Mouse (Mus musculus): ENCODE results near the gene Hoxa11. TPM values are rescaled to one million over a fixed set of nuclear protein-coding genes. Genes with fewer than 3 reads are reported as not detected.

Hoxa11 gene
- total RNA-seq, 4 experiments from 2014 or later, result not detected

DNA sequence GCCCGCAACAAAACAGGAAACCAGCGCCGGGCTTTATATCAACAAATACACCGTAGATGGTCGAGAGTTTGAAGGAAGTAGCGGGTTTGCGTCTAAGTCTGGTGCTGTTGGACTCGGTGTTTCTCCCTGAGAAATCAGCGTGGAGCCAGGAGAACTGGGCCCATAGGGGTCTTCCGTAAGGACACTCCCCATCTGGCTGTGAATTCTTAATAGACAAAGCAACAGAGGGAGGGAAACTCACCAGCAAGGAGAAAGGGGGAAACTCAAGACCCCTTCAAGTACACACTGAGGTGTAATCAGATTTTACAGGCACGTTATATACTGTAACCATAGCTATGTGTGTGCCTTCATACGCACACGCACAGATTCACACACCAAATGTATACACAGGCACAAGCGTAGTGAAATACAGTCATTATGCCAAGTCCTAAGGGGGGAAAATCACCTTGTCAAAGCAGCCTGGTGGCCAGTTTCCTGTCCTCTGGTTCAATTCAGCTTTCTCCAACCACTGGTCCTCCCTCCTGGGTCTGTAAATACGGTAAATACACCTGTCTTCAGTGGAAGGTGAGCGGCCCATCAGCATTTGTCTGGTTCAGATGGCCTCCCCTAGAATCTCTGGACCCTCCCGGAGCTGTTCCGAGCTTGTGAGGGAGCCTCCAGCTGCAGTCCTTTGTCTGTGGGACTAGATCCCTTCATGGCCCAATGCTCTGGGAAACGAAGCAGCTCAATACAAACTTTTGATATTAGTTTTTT, 20.5 kb upstream of the Hoxa11 start:
- no peak for DNase-seq (ENCODE audit: low spot score in 2 of 2)

DNA sequence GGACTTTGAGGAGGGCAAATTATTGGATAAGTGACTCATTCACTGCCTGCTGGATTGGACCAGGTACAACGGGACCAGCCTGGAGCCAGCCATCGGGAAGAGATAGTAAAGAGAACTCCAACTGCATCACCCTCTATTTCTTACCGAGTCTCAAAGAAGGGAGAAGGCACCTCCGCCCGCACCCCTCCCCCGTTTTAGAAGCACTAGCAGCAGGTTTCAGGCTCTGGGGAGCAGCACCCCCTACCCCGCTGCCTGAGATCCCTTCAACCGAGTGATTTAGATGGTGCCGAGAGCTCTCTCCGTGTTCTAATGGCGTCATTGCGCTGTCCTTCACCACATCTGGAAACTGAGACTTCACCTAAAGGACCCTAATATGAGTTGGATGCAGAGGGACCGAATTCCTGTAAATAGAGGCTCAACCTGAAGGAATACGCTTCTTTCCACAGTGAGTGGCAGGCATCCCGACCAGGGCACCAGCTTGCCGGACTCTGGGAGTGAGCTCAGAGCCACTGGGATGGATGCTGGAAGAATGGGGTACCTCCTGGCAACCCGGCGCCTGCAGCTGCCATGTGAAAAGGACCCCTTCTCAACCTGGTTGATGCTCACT, 19.8 kb upstream of the Hoxa11 start:
- no peak for DNase-seq (ENCODE audit: low spot score in 2 of 2)

DNA sequence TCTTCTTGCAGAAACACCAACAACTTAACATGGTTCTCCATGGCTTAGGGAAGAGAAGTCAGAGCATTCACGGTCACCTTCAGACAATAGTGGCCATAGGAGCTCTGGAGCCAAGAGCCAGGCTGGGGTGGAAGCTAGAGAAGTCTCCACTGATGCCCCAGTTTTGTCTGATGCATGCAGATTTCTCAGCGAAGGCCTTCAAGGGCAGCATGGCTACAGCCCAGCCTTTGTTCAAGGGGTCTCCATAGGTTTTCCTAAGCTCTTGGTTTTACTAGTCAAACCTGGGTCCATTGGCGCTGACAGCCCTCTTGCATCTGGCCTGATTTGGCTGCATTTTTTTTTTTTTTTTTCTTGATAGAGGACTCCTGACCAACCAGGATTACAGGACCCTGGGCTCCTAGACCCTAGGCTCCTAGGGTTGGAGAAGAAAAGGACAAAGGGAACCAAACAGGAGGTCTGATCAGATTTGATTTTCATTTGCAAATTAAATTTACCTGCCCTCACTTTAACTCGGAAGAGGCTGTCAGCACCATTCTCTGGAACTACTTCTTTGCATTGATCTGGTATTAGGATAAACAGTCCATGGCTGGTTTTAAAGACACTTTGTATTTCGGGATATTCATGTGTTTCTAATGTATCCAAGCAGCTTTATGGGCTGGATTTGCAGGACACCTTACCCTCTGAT, 18.6 kb upstream of the Hoxa11 start:
- no peak for DNase-seq (ENCODE audit: low spot score in 2 of 2)

DNA sequence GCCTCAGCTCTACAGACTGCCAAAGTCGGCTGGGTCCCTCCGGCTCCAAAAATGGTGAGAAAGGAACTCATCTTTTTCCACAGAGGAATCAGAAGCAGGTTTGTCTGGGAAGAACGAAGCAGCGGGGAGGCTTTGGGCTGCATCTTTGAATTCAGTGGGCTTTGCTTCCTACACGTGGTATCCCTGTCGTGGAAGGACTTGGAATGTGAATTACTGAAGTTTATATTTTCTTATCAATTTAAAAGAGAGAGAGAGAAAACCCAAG, 17.6 kb upstream of the Hoxa11 start:
- DNase-seq (ENCODE audit: low spot score in 2 of 2), result no peak

DNA sequence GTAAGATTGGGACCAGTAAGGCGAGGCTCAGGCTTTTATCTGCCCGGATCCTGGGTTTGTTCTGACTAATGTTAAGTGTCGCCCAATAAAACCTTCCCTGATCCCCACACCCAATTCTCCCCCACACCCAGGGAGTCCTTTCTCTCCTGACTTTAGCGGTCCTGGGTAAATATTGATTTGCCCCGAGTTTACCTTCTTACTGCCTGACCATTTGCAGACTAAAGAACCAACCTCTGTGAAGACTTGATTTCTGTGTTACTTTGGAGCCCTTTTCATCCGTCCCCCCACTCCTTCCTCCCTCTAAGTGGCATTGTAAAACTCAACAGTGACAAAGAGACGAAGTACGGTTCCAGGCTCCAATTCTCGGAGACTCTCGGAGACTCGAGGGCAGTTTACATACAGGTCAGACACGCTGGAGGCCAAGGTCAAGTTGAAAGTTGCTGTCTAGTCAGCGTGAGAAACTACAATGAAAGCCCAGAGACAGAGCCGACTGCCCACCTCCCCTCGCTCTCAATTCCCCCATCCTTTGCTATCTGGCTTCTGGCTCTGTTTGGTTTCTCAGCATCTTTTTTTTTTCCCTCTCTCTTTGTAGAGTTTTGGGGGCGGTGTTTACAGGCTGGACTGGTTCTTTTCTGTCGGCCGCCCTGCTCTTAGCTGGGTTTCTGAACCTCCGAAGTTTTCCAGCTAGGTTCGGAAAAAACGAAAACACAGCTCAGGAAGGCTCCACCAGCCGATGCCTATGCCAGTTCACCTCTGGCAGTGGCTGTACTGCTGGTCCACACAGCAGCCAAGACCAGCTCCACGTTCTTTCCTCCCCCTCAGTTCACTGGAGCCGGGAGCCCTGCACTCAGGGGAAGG, 17.1 kb upstream of the Hoxa11 start:
- no peak for DNase-seq (ENCODE audit: low spot score in 2 of 2)

DNA sequence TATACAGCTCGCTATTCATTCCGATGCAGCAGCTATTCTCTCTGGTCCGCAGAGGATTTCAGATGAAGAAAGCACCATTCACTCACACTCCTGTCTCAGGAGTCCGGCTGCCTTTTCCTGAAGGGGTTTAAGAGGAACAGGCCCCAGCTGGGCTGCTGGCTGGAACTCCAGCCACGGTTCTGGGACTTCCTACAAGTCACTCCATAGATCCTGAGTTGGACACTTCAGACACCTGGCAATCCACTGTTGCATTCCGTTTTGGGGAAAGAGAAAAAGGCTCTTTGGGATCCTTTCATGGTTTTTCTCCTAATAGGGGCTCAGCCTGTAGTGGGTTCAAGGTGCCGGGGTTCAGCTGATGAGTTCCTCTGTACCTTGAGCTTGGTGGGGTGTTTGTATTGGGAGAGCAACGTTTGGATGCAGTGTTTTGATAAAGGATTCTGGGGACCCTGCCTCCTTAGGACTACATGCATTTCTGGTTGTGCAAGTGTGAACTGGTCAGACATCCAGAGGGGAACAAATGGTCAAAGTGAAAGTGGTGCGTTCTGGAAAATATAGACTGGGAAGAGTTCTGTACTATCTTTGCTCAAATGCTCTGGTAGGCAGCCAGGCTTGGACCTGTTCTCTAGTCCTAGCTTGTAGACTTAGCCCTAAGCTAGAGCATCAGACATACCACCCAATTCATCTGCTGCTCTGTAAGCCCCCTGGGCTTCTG, 16.3 kb upstream of the Hoxa11 start:
- no peak for DNase-seq (ENCODE audit: low spot score in 2 of 2)

DNA sequence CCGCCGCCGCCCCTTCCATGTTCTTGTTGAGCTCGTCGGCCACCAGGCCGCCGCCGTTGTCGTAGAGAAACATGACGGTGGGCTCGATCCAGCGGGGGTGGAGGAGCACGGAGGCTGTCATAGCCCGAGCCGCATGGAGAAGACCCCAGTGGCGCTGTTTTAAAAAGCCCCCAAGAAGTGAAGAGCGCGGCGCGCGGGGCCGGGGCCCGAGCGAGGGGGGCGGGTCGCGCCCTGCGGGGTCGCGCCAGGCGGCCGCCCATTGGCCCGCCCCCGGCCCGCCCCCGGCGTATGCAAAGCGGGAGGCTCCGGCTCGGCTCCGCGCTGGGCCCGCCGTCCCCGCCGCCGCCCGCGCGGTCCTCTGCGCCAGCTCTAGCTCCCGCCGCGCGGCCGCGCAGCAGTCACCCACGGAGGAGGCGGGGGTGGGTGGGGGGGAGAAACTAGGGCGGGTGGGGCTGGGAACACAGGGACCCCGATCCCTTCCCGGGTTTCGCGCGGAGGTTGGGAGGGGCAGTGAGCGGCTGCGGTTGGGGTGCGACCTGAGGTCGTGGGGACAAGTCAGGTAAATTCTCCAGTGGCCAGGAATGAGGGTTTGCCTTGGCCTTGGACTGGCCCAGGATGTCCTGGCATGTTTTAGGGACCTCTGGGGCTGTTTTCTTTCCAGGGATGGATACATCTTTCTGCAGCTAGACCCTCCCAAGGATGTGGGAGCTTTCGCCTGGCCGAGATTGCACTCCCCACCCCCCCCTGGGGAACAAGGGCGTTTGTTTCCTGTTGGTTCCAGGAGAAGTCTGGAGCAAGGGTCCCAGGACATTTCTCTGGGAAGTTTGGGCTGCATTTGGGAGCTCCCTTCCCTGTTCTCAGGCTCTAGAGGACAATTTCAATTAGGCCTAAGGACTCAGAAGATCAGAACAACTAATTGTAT, 15.3 kb upstream of the Hoxa11 start, which contains the start of gene Hoxa13:
Hoxa13 (minus strand) TSS at position 227 of the 922 bp plus-strand sequence.
- no peak for DNase-seq (ENCODE audit: low spot score in 2 of 2)

DNA sequence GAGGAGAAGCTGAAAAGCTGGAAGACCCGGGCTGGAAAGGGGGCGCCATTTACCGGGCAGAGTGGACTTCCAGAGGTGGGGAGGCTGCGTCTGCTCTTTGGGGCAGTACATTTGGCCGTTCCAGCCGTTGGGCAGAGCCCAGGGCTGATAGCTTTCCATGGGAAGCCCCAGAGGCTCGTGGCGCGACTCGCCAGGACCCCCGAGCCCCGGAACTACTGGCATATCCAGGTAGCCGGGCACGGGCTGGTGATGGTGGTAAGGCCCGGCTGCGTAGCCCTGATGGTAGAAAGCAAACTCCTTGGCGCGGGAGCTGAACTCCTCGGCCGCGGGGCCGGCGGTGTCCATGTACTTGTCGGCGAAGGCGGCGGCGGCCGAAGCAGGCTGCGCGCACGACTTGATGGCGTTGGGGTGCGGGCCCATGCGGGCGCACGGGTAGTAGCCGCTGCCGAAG, 14.2 kb upstream of the Hoxa11 start:
- DNase-seq (ENCODE audit: low spot score in 2 of 2), result no peak

DNA sequence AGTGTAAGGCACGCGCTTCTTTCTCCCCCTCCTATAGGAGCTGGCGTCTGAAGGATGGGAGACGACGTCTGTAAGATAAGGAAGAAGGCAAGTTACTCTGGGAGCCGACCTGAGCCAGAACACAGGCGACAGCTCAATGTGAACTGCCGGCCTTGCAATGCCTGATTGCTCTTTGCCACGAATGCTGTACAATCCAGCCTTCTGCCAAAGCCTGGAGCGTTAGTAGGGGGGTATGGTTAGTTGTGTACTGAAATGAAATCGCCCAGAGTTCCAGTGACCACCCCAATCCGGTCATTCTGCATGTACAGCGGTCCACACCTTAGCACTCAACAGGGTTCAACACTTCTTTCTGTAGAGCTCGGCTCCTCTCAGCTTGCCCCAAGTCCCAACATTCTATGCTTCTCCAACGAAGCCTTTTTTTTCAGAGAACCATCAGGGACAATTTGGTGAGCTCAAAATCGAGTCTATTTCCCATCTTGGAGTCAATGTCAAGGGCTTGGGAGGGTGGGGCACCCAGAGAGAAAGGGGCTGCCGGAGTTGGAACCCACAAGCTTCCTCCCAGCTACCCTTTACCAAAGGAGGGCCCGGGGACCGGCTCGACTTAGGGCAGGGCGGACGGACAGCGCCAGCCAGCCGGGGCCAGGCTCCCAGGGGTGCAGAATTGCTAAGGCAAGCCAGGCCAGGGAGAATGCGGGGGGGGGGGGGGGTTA, 13.6 kb upstream of the Hoxa11 start:
- DNase-seq (ENCODE audit: low spot score in 2 of 2), result no peak

DNA sequence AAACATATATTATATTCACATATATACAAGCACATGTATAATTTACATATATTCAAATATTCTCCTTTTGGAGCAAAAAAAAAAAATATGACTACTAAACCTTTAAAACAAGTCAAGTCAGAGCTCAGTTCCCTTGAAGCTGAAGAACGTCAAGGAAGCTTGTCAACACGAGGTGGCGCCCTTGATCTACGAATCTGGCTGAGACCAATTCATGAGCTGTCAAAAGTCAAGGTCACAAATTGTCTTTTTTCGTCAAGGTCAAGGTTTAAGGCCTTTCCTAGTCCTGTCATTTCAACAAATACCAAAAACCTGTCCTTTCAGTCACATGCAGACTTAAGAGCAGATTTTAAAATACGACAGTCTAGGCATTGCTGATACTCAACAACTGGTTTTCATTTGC, 11.3 kb upstream of the Hoxa11 start:
- peak in 1 of 2 experiments; percentile 70 for DNase-seq (ENCODE audit: low spot score in 2 of 2)

DNA sequence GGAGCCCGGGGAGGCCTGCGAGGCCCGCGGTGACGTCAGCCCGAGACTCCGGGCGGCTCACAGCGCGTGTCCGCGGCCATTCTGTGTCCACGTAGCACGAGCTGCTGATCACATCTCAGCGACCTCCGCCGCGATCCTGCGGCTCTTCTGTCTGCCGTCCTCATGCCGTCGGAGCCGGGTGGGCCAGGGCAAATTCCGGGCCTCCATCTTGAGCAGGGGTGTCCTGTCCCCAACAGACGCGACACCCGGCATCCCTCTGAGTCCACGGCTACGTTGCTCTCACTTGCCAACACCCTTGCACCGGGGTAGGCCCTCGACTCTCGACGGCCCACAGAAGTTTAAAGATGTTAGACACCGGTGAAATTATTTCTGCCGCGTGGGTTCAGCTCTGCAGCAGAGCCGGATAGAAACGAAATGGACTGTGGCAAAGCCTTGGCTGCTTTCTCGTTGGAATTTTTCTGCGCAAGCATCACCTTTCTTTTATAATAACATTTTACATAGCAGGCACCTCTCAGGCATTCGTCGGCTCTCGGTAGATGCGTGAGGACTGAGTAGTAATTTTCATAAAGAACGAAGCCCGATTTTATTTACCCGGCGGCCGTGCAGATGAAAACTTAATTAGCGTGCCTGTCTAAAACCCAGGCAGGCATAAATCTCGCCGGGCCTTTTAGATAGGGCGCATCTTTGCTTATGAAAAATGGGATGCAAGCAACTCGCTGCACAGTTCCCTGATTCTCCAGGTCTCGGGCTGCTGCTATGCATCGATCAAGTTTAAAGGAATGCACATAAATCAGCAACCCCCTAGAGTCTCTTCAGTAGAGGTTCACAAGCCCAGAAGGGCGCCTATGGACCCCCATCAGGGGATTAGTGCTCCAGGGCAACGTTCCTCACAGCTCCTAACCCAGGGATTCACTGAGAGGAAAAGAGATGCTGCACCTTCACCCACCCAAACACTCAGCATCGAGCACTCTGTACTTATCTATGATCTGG, 8.2 kb upstream of the Hoxa11 start:
- no peak for DNase-seq (ENCODE audit: low spot score in 2 of 2)

DNA sequence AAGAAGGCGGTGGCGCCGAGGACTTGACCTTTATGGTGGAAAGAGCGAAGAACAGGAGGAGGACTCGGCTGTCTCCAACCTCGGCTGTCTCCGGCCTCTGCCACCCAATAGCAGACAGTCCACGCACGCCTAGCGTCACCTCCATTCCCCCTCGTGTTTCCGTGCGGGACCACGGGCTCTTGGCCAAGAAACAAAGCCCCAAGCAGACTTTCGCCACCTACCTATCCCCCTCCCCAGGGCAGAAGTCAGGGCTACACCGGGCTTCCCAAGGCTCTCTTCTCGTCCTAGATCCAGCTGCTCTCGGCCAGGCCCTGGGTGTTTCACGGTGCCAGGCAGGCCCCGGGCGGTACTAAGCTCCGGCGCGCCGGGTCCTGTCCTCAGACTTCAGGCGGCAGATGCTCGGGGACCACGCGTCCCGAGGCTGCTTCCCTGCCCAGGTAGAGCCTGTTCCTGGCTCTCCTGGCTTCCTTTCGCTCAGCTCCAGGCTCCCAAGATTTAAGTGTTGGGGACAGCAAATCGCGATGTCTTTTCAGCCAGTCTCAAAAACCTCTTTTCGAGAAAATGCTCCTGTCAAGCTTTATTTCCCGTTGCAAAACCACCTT, 7.3 kb upstream of the Hoxa11 start:
- no peak for DNase-seq (ENCODE audit: low spot score in 2 of 2)

DNA sequence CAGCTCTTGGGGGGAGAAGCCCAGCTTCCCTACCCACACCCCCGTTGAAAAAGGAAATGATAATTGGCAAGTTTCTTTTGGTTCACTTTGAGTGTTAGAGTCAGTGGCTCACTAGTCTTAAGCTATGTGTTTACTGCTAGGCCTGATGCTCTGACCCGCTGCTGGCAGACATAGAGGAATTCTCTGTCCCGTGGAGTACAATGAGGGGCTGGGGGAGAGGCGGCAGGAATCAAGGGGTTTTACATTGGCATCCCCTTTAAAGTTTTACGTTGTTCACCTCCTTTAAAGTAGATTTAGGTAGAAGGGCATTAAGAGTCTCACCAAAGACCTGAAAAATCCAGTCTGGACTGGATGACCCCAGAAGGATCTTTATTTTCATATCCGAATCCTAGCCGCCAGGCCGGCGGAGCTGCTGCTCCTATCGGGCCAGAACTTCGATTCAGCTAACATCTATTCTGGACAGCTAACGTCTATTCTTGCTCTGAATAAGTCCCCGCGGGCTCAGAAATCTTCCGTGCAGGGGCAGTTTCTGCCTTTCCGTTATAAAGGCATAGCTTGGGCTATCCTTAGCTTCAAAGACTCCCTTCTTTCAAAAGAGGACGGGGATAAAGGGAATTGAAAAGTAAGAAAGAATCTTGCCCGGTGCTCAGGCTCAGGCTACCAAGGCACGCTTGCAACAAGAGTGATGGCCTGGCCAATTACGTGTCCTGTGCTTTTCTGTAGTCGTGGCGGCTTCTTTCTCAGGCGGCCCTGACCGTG, 6.6 kb upstream of the Hoxa11 start:
- DNase-seq (ENCODE audit: low spot score in 2 of 2), result no peak

DNA sequence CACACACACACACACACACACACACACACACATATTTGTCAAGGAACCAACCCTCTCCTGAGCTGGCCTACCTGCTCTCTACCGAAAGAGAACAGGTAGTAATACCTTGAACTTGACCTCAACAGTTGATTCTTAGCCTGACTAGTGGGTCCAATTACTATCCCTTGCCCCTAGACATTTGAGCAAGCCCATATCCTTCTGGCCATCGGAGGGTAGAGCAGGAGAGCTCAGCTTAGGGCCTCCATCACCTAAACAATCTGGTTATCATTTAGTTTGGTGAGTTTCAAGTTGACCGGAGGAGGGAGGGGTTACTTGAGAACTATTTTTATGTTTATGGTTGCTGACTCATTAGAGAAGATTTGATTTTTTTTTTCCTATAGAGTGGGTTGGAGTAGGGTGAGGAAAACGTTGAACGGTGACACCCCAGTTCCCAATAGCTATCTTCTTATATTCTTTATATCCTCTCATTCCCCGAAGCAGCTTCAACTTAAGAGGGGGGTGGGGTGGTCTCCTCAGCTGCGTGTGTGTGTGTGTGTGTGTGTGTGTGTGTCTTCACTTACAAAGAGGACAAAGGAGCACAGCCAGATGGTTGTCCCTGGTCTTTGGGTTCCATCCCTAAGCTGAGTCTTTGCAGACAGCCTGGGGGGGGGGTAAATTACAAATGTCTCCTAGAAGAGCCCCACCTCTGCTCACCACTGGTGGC, 5.7 kb upstream of the Hoxa11 start:
- no peak for DNase-seq (ENCODE audit: low spot score in 2 of 2)

DNA sequence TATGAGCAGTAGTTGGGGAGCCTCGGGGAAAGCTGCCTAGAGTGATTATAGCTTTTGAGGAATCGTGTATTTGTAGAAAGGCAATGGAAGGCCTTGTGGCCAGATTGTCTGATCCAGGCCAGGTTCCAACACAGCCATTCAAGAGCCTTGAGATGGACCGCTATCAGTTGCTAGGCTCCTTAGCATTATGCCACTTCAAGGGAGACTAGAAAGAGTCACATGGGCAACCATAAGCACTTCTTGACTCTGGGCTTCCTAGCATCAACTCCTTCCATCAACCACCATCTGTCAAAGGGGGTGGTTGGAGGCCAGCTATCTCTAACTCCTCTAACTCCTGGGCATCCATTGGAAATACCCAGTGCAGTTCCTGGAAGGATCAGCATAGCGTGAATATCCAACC, 4.2 kb upstream of the Hoxa11 start:
- no peak for DNase-seq (ENCODE audit: low spot score in 2 of 2)

DNA sequence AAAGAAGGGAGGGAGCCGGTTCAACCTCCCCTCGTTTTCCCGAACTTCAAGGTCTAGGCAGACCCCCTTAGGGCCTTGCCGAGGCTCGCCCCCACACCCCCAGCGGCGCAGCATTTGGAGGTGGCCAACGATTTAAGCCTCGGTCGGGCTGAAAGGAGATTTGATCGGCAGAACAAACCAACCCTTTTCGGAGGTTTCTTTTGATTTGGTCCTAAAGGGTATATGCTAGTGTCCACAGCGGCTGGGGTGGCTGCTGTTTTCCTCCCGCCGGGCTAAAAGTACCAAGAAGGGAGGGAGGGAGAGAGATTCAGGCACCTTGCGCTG, 3.8 kb upstream of the Hoxa11 start:
- no peak for DNase-seq (ENCODE audit: low spot score in 2 of 2)

Data from layer of hippocampus, adult 8-10 months (tissue).